Mouse (Mus musculus) limb, embryonic 12.5 days (tissue): ENCODE measurements at regions not wholly inside any gene's neighbourhood (a gene's known extent, or its start where the extent isn't known, plus 50 kb on each side); places are given as distances from the start of the nearest gene placed in this dataset.

Experiments used
- ATAC-seq: fragments of 200-750 bp; cut with Nextera tagmentation; 2 replicates; pipeline ENCODE4 v1.8.0; 2017; ENCODE audit warnings: low read depth, moderate TSS enrichment; ENCODE audit not compliant: insufficient number of reproducible peaks, insufficient read depth, low FRiP score, low TSS enrichment
- H3K27ac ChIP-seq: fragments of 300-500 bp; sonication (generic); 2 replicates; pipeline ENCODE4 v1.5.1; 2016; ENCODE audit warnings: mild to moderate bottlenecking, moderate library complexity
- H3K27me3 ChIP-seq: fragments of 300-500 bp; sonication (generic); 2 replicates; pipeline ENCODE4 v1.6.1; 2016; ENCODE audit warnings: mild to moderate bottlenecking, moderate library complexity
- H3K36me3 ChIP-seq: fragments of 300-500 bp; sonication (generic); 2 replicates; pipeline ENCODE4 v1.6.1; 2016; ENCODE audit warnings: mild to moderate bottlenecking, moderate library complexity
- H3K4me1 ChIP-seq: fragments of 300-500 bp; sonication (generic); replicated peaks from 2 replicates; pipeline ENCODE4 v1.6.1; 2016
- H3K4me2 ChIP-seq: fragments of 300-500 bp; sonication (generic); 2 replicates; pipeline ENCODE4 v1.6.1; 2016; ENCODE audit warnings: mild to moderate bottlenecking, moderate library complexity
- H3K4me3 ChIP-seq: fragments of 300-500 bp; sonication (generic); replicated peaks from 2 replicates; pipeline ENCODE4 v1.5.1; 2016; ENCODE audit warnings: mild to moderate bottlenecking
- H3K9ac ChIP-seq: fragments of 300-500 bp; sonication (generic); replicated peaks from 2 replicates; pipeline ENCODE4 v1.6.1; 2016; ENCODE audit warnings: mild to moderate bottlenecking, moderate library complexity
- H3K9me3 ChIP-seq: fragments of 300-500 bp; sonication (generic); 2 replicates; pipeline ENCODE4 v1.6.1; 2016; ENCODE audit warnings: mild to moderate bottlenecking, moderate library complexity
- WGBS: fragments of 180-500 bp; shearing (Covaris S2); methylation state at CpG from one replicate; pipeline ENCODE4 v1.1.7; 2016; 5-methylcytosine and 5-hydroxymethylcytosine counted together

- no peaks in the 10 kb centered on the region for H3K4me1 ChIP-seq
- ATAC-seq: no peak
- no peaks in the 10 kb centered on the region for H3K9me3 ChIP-seq
- no peak overlapping the region for H3K4me3 ChIP-seq
- no peak overlapping the region for H3K27ac ChIP-seq
- WGBS: 60% methylated on average over 8 of the region's 8 CpGs
- no peaks in the 10 kb centered on the region for H3K27me3 ChIP-seq
- H3K4me2 ChIP-seq: no peak overlapping the region
- H3K9ac ChIP-seq: no peak overlapping the region
- no peaks in the 10 kb centered on the region for H3K36me3 ChIP-seq
These were observed 1154.7 kb upstream of the Tenm3 start for GRCm38 (mm10) chr8:49998281-49999037.
